Mouse (Mus musculus): ENCODE measurements around the gene Slf2. TPM values are rescaled to one million over a fixed set of nuclear protein-coding genes. Genes with fewer than 3 reads are reported as not detected.
A peak's percentile ranks its signal among the peaks of the same experiment; 100 is the strongest.

The Slf2 gene
- 10 to 100 TPM; 18.2 to 21.9 (median 19.7) TPM for total RNA-seq (2022)

DNA sequence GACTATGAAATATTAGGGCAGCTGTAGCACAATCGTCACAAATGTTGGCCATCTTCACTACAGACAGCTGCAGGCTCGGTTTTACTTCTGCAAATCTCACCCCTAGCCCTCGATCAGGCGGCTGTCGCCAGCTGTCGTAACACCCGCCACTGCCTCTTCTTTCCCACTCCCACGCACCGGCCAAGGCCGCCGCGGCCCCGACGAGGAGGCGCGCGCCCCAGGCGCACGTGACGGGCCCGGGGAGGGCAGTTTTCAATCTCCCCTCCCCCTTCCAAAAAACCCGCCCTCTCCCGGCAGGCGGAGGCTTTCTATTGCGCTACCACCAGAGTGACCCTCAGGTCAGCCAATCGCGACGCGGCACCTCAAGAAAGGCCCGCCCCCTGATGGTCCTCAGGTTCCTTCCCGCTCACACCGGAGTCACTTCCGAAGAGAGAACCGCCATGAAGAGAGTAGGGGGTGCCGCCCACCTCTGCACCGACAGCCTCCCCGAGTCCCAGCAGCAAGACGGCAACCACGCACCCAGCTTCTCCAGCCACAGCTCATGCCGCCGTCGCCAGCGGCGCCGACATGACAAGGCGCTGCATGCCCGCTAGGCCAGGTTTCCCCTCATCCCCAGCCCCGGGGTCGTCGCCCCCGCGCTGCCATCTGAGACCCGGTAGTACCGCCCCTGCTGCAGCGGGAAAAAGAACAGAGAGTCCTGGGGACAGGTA lies at the start of gene Slf2:
Gene Slf2, plus strand, starts transcription at position 408 of the 710 bp plus-strand sequence.
- peak; percentile 99 for DNase-seq (ENCODE audit: low spot score)

DNA sequence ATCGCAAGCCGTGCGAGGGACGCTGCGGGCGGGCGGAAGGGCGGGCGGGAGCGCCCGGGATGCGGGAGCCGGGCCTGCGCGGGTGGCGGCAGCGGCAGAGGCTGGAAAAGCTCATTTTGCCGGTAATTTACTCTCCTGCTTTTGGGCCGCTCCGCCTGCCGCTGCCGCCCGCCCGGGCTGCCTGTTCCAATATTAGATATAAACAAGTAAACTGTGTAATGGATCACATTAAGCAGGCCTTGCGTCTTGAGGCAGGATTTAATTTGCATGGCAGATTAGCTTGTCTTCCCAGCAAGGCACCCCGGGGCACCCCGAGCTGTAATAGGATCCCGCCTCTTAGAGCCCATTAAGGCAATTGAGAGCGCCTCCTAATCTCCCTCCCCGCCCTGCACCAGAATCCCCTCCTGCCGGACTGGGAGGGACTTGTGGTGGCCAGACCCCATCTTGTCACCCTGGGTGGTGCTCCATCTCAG lies 48.4 kb upstream of the Slf2 start:
- no peak for DNase-seq (ENCODE audit: low spot score)

DNA sequence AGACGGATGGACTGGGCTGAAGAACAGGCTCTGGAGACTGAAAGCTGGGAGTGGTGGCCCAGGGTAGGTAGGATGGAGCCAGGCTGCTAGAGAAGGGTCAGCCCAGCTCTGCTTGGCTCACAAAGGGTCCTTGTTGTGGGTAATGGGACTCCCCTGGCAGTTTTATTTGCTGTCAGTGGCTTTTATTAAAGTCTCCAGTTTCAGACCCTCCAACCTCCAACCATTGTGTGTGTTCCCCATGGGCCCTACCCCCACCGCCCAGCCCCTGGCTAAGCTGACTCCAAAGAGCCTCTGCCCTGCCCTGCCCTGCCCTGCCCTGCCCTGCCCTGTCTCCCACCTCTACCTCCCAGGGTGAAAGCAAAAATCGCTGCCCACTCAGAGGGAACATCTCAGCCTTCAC lies 46.6 kb upstream of the Slf2 start:
- DNase-seq (ENCODE audit: low spot score) = no peak

- DNase-seq (ENCODE audit: low spot score) = no peak
Measured at GRCm38 (mm10) chr19:44886475-44886874, 44.5 kb upstream of the Slf2 start.

GRCm38 (mm10) chr19:44887679-44888235 lies 43.2 kb upstream of the Slf2 start:
- DNase-seq (ENCODE audit: low spot score) = no peak

- DNase-seq (ENCODE audit: low spot score) = no peak
Measured at GRCm38 (mm10) chr19:44889548-44889947, 41.4 kb upstream of the Slf2 start.

DNA sequence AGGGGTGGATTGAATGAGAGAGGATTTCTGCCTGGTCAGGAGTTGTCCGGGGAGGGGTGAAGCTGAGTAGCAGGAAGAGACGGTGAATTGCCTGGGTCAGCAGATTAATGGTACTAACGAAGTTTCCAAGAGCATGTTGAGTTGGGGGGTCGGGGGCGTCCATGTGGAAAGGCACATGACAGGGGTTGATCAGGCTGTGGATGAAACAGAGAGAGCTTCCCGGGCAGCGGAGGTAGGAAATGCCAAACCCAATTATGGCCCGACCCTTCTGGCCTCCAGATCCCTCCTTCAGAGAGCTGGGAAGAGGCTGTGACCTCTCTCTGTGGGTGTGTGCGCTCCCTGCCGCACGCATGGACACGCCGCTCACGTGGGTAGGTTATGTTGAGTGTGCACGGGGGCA lies 39.5 kb upstream of the Slf2 start:
- no peak for DNase-seq (ENCODE audit: low spot score)

DNA sequence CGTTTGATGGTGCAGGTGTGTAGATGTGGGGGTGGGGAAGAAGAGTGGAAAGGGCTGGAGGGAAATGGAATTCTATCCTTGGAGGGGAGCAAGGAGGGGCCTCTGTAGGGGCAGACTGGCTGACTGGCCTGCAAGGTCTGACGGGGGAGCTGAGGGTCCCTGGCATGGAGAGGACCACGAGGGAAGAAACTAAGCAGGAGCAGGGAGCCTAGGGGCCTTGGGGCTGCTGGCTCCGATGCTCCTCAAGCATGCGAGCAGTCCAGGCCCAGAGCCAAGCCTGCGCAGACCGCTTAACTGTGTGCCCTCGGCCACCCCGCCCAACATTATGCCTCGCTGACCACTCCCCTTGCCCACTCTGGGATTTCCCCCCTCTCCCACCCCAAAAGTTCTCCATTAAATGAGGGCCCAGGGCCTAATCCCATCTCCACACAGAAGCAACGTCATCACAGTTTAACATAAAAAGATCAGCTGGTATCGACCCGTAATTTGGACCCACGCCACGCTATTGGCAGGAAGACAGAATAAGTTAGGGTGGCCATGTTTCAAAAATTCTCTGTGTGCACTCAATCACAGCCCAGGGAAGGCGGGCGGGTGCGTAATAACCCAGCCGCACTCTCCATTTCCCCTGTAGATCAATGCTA lies 37.6 kb upstream of the Slf2 start:
- DNase-seq (ENCODE audit: low spot score) = no peak

GRCm38 (mm10) chr19:44895245-44895644 lies 35.7 kb upstream of the Slf2 start:
- DNase-seq (ENCODE audit: low spot score) = no peak

DNA sequence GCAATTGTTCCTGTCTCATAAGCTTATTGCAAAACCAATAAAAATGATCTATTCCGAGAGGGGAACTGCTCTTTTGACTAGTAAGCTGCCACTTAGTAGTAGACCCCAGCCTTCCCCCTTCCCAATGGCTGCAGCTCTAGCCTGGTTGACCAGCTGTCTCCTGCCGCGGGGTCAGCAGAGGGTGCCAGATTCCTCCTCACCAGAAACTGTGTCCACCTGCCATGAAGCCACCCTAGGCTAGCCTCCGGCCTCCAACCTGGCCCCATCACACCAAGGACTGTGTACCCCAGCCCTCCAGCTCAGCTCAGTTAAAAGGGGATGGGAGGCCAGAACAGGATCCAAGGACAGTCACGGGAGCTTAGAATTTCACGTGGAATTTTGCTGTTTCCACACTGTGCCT lies 34.5 kb upstream of the Slf2 start:
- no peak for DNase-seq (ENCODE audit: low spot score)

GRCm38 (mm10) chr19:44897521-44897920 lies 33.4 kb upstream of the Slf2 start:
- DNase-seq (ENCODE audit: low spot score) = no peak

GRCm38 (mm10) chr19:44898646-44899045 lies 32.3 kb upstream of the Slf2 start:
- no peak for DNase-seq (ENCODE audit: low spot score)

- no peak for DNase-seq (ENCODE audit: low spot score)
Measured at GRCm38 (mm10) chr19:44899104-44899793, 31.7 kb upstream of the Slf2 start.

DNA sequence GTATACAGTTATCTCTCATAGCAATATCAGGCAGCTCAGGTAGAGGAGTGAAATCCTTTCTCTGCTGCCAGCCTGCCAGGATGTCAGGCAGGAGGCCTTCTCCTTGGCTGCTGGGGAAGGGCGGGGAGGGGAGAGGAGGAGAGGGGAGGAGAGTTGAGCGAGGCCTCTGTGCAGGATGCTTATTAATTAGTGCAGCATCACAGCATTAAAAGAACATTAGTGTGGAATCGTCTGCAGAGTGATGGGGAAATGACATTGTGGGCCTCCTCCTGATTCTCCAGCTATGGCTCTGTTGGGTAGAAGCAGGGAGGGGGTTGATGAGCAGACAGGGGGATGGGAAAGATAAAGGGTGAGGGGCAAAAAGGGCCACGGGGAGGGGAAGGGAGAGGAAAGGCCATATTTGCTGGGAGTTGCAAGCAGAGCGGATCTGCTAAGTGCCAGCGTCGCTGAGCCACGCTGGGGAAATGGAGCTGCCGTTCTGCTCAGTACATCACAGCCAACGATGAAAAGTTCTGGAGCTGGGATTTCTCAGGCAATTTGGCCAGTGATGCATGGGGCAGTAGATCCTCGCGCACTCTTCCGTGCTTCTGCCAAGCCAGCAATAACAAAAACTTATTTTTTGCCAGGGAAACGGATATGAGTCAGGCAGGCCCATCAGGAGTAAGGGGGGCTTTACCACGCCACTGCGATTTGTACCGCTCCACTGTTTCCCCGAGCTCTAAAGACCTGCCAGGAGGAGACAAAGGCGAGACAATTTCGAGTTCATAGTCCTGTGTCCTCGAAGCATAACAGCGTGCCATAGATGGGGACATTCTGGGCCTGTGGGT lies 30.8 kb upstream of the Slf2 start:
- DNase-seq (ENCODE audit: low spot score) = no peak

DNA sequence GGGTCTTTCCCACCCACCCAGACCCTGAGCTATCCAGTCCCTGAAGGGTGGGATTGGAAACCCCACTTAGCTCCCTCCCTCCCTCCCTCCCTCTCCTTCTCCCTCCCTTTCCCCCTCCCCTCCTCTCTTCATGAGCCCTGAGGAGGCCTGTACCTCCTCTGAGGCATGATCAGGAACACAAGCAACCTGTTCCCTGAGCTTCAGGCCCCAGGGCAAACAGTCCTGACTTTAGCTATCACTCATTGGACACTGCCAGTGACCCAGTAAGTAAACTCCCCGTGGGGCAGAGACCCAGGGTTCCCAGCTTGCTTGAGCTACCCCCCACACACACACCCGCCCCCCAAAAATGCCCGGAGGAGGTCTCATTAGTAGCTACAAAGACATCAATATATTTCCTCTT lies 29.9 kb upstream of the Slf2 start:
- no peak for DNase-seq (ENCODE audit: low spot score)

GRCm38 (mm10) chr19:44902324-44902723 lies 28.6 kb upstream of the Slf2 start:
- DNase-seq (ENCODE audit: low spot score) = no peak

- DNase-seq (ENCODE audit: low spot score) = no peak
Measured at GRCm38 (mm10) chr19:44903343-44904000, 27.5 kb upstream of the Slf2 start.

- no peak for DNase-seq (ENCODE audit: low spot score)
Measured at GRCm38 (mm10) chr19:44904141-44904720, 26.7 kb upstream of the Slf2 start.

- no peak for DNase-seq (ENCODE audit: low spot score)
Measured at GRCm38 (mm10) chr19:44905316-44905715, 25.6 kb upstream of the Slf2 start.

DNA sequence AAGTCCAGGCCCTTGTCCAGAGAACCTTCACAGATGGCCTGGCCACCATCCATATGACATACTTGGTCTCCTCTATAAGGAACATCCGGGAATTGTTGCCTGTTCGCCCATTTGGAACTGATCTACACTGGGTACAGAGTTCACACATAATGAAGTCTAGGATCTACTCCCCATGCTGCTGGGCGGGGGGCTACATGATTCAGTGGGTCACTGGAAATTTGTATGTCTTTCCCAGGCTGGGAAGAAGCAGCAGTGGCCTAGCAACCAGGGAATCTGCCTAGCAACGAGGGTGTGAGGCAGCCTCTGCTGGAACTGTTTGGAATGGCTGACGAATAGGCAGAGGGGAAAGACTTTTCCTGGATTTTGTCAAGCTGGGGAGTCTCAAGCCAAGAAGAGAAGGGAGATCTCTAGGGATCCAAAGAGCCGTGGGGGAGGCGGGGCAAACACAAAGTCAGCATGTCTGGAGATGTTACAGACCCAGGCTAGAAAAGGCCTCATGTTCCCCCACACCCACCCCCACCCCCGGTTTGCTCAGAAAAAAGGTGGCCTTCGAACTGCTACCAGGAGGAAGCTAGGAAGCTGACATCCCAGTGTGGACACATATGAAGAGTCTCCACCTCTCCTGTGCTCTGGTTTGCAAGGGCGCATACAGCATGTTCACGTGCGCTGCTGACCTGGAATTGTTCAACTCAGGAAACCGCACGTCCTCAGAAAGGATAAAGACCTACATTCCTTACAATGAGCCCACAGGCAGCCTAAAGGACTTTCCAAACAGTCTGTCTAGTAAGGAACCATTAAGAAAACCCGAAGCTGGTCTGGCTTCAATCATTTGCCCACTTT lies 22.9 kb upstream of the Slf2 start:
- DNase-seq (ENCODE audit: low spot score) = peak; percentile 65

Data from heart, adult 8-10 months (tissue).